Mouse (Mus musculus): ENCODE results near the gene Mctp1.

DNA sequence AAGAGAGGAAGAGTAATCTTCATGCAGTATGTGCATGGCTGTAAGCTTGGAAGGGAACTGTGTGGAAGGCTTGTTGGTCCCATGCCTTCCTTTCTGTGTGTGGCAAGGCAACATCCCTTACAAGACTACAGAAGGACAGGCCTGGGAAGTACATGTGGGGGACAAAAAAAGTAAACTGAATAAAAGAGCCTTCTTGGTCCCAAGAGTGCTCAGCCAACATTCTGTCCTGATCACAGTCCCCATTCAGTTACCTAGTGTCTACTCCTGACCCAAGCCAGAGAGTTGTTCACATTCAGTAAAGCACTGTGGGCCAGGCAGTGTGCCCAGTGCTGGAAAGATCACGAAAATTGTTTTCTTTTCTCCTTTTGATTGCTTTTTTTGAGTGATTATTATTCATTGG, 415.3 kb downstream of the Mctp1 start:
- TF ChIP-seq CTCF (IDR thresholded peaks at IDR 0.05; ENCODE audit: low read depth, low read length), result no peak
- no peak for TF ChIP-seq POLR2A (IDR thresholded peaks at IDR 0.05; ENCODE audit: borderline replicate concordance, low read depth, low read length)
